Mouse (Mus musculus) ovary, adult 18-20 months (tissue): ENCODE measurements around the gene Oxsm.

Source experiments
- DNase-seq: peaks from one replicate; pipeline ENCODE4 v3.0.0; 2022; ENCODE audit warnings: low spot score, mixed read lengths

The Oxsm gene

GRCm38 (mm10) chr14:16242193-16242815 lies 7.3 kb downstream of the Oxsm start:
- DNase-seq: no peak

- no peak for DNase-seq
These were observed 13.1 kb downstream of the Oxsm start for GRCm38 (mm10) chr14:16236466-16236865.

GRCm38 (mm10) chr14:16233515-16233914 lies 16.1 kb downstream of the Oxsm start:
- no peak for DNase-seq

- no peak for DNase-seq
These were observed 19.0 kb downstream of the Oxsm start for GRCm38 (mm10) chr14:16230581-16230980.

- DNase-seq: no peak
These were observed 20.2 kb downstream of the Oxsm start for GRCm38 (mm10) chr14:16229395-16229794.

GRCm38 (mm10) chr14:16219015-16219414 lies 30.6 kb downstream of the Oxsm start:
- DNase-seq: no peak

GRCm38 (mm10) chr14:16207722-16208121 lies 41.9 kb downstream of the Oxsm start:
- no peak for DNase-seq

GRCm38 (mm10) chr14:16201673-16202072 lies 47.9 kb downstream of the Oxsm start:
- DNase-seq: no peak

- no peak for DNase-seq
These were observed 48.5 kb downstream of the Oxsm start for GRCm38 (mm10) chr14:16200969-16201638.

GRCm38 (mm10) chr14:16200220-16200912 lies 49.2 kb downstream of the Oxsm start:
- DNase-seq: no peak

- no peak for DNase-seq
These were observed 53.1 kb downstream of the Oxsm start for GRCm38 (mm10) chr14:16196518-16196917.

- no peak for DNase-seq
These were observed 54.1 kb downstream of the Oxsm start for GRCm38 (mm10) chr14:16195486-16195885.

- DNase-seq: no peak
These were observed 55.5 kb downstream of the Oxsm start for GRCm38 (mm10) chr14:16194125-16194524.

- no peak for DNase-seq
These were observed 60.5 kb downstream of the Oxsm start for GRCm38 (mm10) chr14:16189142-16189541.
